Mouse (Mus musculus): ENCODE results near the gene Ccdc89. TPM values are rescaled to one million over a fixed set of nuclear protein-coding genes. Genes with fewer than 3 reads are reported as not detected.

The Ccdc89 gene
- polyA plus RNA-seq, 1 experiment from 2014 or later: 0.15 TPM

DNA sequence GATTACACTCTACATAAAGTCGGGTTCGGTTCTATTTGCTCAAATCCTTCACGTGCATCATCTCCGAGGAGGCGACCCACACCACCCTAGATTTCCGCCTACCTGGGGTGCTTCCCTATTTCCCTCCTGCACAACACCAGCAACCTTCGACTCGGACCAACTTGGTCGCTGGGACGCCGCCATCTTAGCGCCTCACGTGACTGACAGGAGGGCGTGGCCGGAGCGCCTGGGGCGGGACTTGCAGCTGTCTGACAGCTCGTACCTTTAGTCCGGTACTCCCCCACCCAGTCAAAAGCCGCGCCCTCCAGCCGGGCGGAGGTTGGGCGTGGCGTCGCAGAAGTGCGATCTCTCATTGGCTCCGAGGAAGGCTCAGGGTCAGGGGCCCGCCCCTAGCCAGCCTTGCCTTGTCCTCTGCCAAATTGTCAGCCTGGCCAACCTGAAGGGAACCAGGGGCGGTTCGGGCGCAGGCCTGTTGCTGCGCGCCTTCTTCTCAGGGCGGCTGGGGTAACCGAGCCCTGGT lies 49.5 kb downstream of the Ccdc89 start, which contains the start of gene Tmem126b:
TSS of gene Tmem126b (minus strand) at position 209 of the 520 bp plus-strand sequence.
- Histone ChIP-seq H3K9ac (peak within 1 kb of the TSS; percentile 84), H3K4me3 (replicated peaks) (peak within 1 kb of the TSS; percentile 73), H3K4me2 (peak within 1 kb of the TSS; percentile 99), H3K27ac (peak within 1 kb of the TSS; percentile 67), H3K36me3 (no peaks in the 10 kb centered on the region), H3K27me3 (peaks cover 12% of the 10 kb centered on the region; the same call in 1 of the 2 replicates), H3K4me1 (replicated peaks) (peaks cover 28% of the 10 kb centered on the region), H3K9me3 (replicated peaks) (no peaks in the 10 kb centered on the region)
- DNase-seq (peak; percentile 100), ATAC-seq (ENCODE audit: low read depth) (peak; percentile 100)
- under 1% methylated on average over 36 of the region's 36 CpGs for WGBS (ENCODE audit: insufficient replicate concordance)

DNA sequence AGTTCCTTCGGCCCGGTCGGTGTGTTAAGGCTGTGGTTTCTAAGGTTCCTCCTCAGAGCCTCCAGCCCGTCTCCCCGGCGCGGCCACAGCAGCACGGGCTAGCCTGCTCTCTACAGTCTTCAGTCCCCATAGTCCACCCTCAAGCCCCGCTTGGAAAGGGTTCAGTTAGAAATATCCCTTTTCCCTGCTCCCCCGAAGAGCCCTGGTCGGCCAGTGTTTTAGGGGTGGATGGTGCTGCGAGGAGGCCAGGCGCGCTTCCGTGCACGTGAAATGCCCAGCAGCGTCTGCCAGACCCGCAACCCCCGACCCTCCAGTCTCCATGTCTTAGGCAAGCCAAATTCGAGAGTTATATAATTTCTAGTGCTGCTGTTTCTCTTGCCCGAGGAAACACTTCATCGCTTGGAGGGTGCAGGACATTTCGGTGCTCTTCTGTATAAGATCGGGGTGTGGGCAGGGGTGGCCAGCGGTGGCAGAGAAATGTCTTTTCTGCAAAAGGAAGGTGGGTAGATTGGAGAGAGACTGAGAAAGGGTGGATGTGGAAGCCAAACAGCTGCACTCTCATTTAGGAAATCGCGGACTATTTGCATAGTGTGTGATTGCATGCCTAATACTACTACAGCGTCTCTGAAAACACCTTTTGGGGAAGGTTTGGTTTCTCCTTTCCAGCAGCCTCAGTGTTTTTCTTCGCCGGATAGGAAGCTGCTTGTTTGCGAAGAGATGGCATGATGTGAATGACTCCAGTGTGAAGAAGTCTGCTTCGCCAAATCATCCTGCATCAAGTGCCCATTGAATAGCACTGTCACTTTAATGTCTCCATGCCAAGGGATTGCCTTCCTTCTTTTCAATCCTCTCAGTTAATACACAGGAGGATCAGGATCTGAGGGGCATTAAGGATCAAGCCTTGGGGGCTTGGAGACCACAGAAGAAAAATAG lies 50.2 kb downstream of the Ccdc89 start, which contains the start of gene Dlg2:
TSS of gene Dlg2 (plus strand) at position 360 of the 933 bp plus-strand sequence.
- Histone ChIP-seq H3K9ac (peak within 1 kb of the TSS; percentile 84), H3K4me3 (replicated peaks) (peak within 1 kb of the TSS; percentile 73), H3K9me3 (replicated peaks) (no peaks in the 10 kb centered on the region), H3K27me3 (peaks cover 14% of the 10 kb centered on the region; the same call in 1 of the 2 replicates), H3K27ac (peak within 1 kb of the TSS; percentile 67), H3K4me2 (peak within 1 kb of the TSS; percentile 99), H3K36me3 (no peaks in the 10 kb centered on the region), H3K4me1 (replicated peaks) (peaks cover 28% of the 10 kb centered on the region)
- under 1% methylated on average over 32 of the region's 32 CpGs for WGBS (ENCODE audit: insufficient replicate concordance)
- DNase-seq (no peak), ATAC-seq (ENCODE audit: low read depth) (no peak)

Other genes with a start within 250 kb of the Ccdc89 start
- not detected in 2 replicates for gene Ccdc83, start 160.8 kb upstream of the Ccdc89 start, polyA plus RNA-seq (2015; fragmentation: Nextera tagmentation; extraction: Ambion mirVana)
- 0.77 and 0.93 TPM in 2 replicates for gene Sytl2, start 124.3 kb upstream of the Ccdc89 start, polyA plus RNA-seq (2015; fragmentation: Nextera tagmentation; extraction: Ambion mirVana)
- 13.7 and 13.8 TPM in 2 replicates for gene Crebzf, start 16.2 kb downstream of the Ccdc89 start, polyA plus RNA-seq (2015; fragmentation: Nextera tagmentation; extraction: Ambion mirVana)
- 62.5 and 65.8 TPM in 2 replicates for gene Tmem126a, start 30.7 kb downstream of the Ccdc89 start, polyA plus RNA-seq (2015; fragmentation: Nextera tagmentation; extraction: Ambion mirVana)
- 12.4 and 14.5 TPM in 2 replicates for gene Tmem126b, start 49.4 kb downstream of the Ccdc89 start, polyA plus RNA-seq (2015; fragmentation: Nextera tagmentation; extraction: Ambion mirVana)
- gene Dlg2, start 50.1 kb downstream of the Ccdc89 start, polyA plus RNA-seq (2015; fragmentation: Nextera tagmentation; extraction: Ambion mirVana): 0.52 and 0.65 TPM in 2 replicates

All from liver, embryonic 13.5 days (tissue).